Mouse (Mus musculus) hematopoietic stem cell, adult 5-6 weeks (primary cell): ENCODE measurements around the gene Mecom. TPM values are rescaled to one million over a fixed set of nuclear protein-coding genes. Genes with fewer than 3 reads are reported as not detected.

Experiments
- ATAC-seq, 2 experiments: fragments of 125-278 bp in 1 of 2; replicated peaks in 1 of 2; 2 replicates each; pipeline ENCODE4 v1.8.0; 2016 to 2017; ENCODE audit warnings: inconsistent platforms in 2 of 2, mild to moderate bottlenecking in 2 of 2, moderate number of reproducible peaks in 2 of 2, low read depth in 1 of 2, moderate TSS enrichment in 1 of 2; ENCODE audit not compliant: low FRiP score in 2 of 2, poor library complexity in 2 of 2, severe bottlenecking in 2 of 2, insufficient read depth in 1 of 2, low TSS enrichment in 1 of 2
- total RNA-seq: library from RNA; stranded (forward); fragments of 172-1452, 232-1000 nt; gene quantifications from 2 replicates; pipeline ENCODE4 v1.2.3, GENCODE M21; 2017

Mecom gene
- total RNA-seq, 1 experiment from 2014 or later, result 82.2 TPM

DNA sequence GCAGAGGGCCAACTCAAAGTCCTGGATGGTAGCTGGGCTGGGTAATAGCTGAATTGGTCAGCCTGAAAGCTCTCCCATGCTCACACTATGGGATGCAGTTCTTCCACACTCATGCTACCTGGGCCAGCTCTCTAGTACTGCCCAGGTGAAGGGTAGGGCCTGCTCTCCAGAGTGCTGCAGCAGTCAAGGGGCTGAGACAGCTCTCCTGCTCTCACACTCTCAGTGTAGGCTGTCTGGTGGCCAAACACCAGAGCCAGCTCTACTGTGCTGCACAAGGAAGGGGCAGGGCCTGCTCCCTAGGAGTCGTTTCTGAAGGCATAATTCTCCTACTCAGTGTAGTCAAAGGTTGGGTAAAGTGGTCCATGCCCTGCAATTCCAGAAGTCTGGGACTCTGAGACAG lies 28.4 kb downstream of the Mecom start:
- no peak for ATAC-seq

DNA sequence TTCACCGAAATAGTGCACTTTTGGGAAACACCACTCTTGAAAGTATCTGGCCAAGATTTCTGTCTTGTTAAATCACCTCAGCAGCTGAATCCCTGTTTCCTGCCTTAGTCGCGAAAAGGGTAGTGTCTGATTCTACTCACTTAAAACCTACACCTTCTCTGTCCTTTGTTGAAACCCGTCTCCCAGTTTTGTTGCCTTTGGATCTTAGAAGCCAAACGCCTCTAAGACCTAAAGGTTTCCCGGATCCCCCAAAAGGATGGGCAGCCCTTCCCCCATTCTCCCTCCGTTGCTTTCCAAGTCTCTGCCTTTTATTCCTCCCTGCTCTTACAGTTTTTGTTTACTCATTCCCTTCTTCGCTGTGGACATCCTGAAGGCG lies 32.0 kb downstream of the Mecom start:
- ATAC-seq, result no peak

DNA sequence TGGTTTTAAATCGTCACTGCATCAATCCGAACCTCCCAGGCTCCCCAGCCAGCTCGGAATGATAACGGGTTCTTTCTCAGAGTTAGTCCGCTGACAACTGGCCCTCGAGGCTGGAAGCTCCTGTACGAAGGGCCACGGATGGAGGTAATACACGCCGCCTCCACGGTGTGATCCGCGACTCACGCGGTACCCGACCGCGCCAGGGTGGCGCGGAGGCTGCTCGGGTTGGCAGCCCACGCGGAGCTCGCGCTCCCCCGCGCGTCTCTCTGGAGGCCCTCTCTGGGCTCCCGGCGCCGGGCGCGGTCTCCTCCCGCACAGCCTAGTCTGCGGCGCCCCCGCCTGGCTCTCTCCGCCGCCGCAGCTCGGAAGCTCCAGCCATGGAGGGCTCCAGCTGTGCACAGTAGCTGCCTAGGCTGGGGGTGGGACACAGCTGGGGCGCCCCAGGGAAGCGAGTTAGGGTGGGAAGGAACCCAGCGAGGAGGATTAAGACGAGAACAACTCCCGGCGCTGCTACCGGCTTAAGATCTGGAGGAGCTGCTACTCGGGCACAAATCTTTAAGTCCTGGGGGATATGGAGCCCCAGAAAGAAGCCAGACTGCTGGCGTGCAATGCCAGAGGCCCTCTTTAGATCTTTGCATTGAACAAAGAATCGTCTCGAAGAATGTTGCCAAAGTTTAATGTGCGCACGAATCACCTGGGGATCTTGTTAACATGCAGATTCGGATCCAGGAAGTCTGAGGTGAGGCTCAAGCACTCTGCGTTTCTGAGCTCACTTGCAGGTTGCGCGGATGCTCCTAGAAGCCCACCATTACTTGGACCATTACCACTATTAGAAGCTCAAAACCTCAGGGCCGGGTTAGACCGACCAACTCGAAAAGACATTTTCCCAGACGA lies 32.7 kb downstream of the Mecom start:
- peak; percentile 80 to 82 for ATAC-seq

DNA sequence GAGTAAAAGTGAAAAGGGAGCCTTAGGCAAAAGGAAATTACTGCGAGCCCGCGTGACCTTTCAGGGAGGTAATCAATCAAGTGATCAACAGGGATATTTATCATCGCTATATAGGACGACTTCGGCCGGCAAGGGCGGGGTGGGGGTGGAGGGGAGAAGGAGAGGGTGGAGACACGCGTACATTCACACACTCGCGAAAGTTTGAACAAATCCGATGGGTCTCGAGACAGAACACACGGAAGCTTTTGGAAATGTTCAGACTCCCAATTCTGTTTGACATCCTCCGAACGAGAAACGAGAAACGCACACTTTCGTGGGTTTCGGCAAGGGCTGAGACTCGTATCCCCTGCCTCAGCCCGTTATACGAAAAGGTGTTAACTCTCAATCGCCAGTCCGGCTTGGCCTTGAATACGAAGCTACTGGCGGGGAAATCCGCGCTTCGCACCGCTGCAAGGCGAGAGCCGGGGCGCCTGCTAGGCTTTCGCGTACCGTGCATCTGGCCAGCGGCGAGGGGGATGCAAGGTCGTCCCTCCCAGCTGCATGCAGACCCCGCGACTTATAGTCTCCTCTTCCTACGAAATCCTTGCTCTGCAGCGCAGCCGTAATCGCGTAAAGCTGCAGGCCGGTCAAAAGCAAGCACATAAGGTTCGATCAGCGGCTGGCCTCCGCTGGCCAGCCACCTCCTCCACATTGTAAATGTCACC lies 33.6 kb downstream of the Mecom start:
- no peak for ATAC-seq

- ATAC-seq, result no peak
Measured at GRCm38 (mm10) chr3:30513314-30513997, 34.4 kb downstream of the Mecom start.

GRCm38 (mm10) chr3:30512459-30513030 lies 35.3 kb downstream of the Mecom start:
- ATAC-seq, result no peak

DNA sequence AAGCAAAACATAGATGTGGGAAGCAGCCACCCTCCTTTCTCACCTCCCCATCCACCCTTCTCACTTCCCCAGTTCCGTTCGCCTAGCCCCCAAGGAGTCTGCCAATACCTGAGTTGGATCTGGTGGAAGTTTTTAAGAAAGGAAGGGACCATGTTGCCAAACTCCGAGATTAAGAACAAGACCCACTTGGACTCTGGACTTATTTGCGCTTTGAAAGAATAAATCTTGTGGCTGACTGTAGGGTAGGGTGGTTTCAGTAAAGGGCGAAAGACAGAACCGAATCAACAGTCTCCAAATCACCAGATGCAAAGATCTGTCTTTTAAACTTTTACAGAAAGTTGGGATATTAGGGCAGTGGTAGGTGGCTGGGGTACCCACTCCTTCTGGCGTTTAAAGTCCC lies 36.0 kb downstream of the Mecom start:
- no peak for ATAC-seq

- no peak for ATAC-seq
Measured at GRCm38 (mm10) chr3:30511062-30511640, 36.7 kb downstream of the Mecom start.

GRCm38 (mm10) chr3:30510646-30511045 lies 37.2 kb downstream of the Mecom start:
- no peak for ATAC-seq

DNA sequence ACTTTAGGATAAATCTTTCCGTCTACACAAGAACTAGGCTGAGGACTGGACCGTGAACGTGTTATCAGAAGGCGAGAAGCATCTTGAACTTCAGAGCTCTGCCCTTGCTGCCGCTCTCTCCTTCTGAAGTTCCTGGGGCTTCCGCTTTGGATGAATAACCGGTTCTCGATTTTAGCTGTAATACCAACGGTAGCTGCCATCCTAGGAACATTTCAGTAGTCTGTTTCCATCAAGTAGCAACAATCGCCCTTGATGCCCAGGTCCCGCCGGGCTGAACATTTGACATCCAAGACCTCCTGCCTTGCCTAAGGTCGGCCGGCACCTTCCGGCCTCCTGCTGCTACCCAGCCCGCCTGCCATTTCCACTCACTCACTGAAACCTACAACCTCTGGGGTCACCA lies 37.7 kb downstream of the Mecom start:
- no peak for ATAC-seq

DNA sequence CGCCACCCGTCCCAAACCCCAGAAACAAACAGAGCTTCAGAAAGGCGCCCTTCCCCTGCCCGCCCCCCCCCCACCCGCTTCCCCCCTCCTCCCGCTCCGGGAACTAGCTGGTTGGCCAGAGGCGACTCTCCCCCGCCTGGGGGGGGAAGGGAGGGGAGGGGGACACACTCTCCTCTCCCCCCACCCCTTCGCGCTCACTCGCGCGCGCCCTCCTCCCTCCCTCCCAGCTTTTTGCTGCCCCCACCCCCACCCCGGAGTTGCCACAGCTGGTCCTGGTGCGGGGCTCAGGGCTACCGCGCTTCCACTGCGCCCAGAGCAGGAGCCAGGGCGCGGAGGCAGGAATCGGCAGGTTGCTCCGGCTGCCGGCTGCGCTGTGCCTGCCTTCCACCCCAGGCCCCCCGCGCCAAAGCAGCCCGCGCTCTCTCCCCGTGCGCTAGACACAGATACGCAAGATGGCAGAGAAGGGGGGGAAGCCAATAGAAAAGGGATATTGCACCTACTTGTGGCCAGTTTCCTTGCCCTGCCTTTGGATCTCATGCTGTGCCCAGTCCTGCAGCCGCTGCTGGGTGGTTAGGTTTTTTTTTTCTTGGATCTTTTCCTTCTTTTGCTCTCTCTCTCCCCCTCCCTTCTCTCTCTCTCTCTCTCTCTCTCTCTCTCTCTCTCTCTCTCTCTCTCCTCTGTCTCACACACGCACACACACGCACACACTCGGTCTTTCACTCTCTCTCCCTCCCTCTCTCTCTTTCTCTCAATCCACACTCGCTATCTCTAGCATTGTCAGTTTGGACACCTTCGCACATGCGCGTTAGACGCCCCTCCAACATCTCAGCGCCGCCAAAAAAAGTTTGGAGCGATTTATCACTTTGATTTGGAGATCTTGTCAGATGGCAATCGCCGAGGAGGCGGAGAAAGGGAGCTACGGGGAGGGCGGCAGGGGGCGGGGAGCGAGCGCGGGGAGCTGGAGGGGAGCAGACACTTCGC lies 38.6 kb downstream of the Mecom start:
- 0 out of 4 replicates have a peak, but pooled peaks have one; percentile 6 to 7 for ATAC-seq

DNA sequence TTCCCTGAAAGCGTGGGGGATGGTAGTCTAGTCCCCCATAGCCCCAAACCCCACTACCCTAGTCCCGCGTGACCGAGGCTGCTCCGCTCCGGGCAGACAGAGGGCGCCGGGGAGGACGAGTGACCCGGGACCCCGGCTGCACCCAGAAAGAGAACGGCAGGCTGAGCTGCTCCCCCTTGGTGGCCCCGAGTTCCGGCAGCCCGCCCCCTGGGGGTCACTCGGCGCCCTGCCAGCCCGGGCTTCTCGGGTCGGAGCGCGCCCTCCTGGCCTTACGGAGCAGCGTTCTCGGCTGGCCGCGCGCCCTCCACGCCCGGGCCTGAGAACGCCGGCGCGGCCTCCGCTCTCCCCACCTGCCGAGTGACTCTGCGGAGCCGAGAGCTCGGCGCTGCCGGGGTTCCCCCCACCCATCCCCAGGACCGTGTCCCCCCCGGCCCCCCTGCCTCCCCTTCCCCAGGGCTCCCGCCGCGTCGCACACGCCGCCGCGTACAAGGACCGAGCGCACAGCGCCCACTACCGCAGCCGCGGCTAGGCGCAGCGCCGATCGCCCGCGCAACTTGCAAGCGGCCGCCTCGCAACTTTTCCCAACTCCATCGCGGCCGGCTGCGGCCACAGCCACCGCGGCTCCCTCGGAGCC lies 39.4 kb downstream of the Mecom start:
- ATAC-seq, result peak; percentile 43 to 56

GRCm38 (mm10) chr3:30507576-30508295 lies 40.1 kb downstream of the Mecom start:
- ATAC-seq, result no peak

GRCm38 (mm10) chr3:30507028-30507575 lies 40.7 kb downstream of the Mecom start:
- ATAC-seq, result peak in 1 of 2 experiments; percentile 16; a peak in 1 of 4 replicates

DNA sequence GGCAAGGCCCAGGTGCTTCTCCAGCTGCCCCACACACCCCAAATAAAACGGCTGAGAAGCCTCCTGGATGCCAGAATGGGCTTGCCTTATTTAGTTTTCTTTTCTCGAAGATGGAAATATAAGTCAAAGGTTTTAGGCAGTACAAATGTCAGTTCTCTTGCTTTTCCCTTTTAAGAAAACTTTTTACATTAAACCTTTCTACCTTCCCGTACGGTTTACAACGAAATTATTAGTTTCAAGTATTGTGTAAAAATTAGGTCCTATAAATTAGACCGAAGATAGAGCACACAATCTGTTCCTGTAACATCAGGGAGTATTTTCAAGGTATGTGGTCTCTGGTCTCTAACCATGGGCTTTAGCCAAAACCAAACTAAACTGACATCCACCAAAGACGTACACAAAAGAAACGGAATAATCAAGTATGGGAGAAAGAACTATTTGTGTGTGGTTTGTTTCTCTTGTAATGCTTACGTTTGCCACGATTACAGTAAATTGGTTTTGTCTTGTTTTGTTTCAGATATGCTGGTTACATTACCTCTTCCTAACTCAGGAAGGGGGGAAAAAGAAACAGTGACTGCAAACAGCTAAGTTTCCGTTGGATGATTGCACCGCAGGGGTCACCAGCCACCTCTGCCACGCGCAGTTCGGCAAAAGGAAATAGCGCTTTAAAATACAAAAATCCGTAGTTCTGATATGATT lies 41.3 kb downstream of the Mecom start:
- ATAC-seq, result no peak
